Mouse (Mus musculus): ENCODE measurements at regions not wholly inside any gene's neighbourhood (a gene's known extent, or its start where the extent isn't known, plus 50 kb on each side); places are given as distances from the start of the nearest gene placed in this dataset.

DNA sequence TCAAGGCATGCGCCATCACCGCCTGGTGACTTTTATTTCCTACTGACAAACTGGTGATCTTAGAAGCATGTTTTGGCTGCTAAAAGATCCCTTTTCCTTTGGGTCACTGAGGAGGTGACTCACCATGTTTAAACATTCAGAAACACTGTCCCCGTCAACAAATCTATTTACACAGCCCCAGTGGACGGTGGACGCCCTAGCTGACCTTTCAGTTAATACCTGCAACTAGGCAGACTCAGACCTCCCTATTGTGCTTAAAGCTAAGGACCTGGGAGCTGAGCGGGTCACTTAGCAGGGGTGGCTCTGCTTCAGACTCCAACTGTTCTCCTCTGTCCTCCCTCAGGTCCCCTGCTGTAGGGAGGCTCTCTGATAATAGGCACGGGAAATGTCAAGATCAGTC lies 95.7 kb upstream of the Rbpj start:
- no peak overlapping the region for H3K27ac ChIP-seq
- H3K27me3 ChIP-seq (ENCODE audit: control insufficient read depth, insufficient read depth, low read length) = no peaks in the 10 kb centered on the region
- H3K4me3 ChIP-seq (ENCODE audit: insufficient read depth in 1 of 2, low read depth in 2 of 2, low read length in 2 of 2) = no peak overlapping the region
- H3K4me1 ChIP-seq (replicated peaks; ENCODE audit: control insufficient read depth in 2 of 2, insufficient read depth in 2 of 2, low read length in 1 of 2) = no peaks in the 10 kb centered on the region
- ATAC-seq (ENCODE audit: insufficient read depth) (no peak), DNase-seq (ENCODE audit: low read depth in 3 of 3, low spot score in 3 of 3) (no peak)
- TF ChIP-seq CTCF (IDR thresholded peaks at IDR 0.05; ENCODE audit: low read depth) (no peak), EP300 (IDR thresholded peaks at IDR 0.05; ENCODE audit: low read depth) (no peak)
- H3K36me3 ChIP-seq (replicated peaks; ENCODE audit: control insufficient read depth, insufficient read depth, low read depth) = no peaks in the 10 kb centered on the region
- WGBS (ENCODE audit: insufficient replicate concordance) = 73% methylated on average over 7 of the region's 7 CpGs
- H3K9me3 ChIP-seq (ENCODE audit: control insufficient read depth, low read length) = no peaks in the 10 kb centered on the region
- H3K4me2 ChIP-seq (ENCODE audit: low read depth) = no peak overlapping the region
- no peak overlapping the region for H3K9ac ChIP-seq (replicated peaks)

GRCm38 (mm10) chr5:53371638-53372037 lies 94.3 kb upstream of the Rbpj start:
- H3K4me3 ChIP-seq (ENCODE audit: insufficient read depth in 1 of 2, low read depth in 2 of 2, low read length in 2 of 2) = no peak overlapping the region
- ATAC-seq (ENCODE audit: insufficient read depth) = no peak
- TF ChIP-seq CTCF (IDR thresholded peaks at IDR 0.05; ENCODE audit: low read depth) (no peak), EP300 (IDR thresholded peaks at IDR 0.05; ENCODE audit: low read depth) (no peak)
- no peaks in the 10 kb centered on the region for H3K9me3 ChIP-seq (ENCODE audit: control insufficient read depth, low read length)
- no peak overlapping the region for H3K9ac ChIP-seq (replicated peaks)
- H3K27me3 ChIP-seq (ENCODE audit: control insufficient read depth, insufficient read depth, low read length) = no peaks in the 10 kb centered on the region
- WGBS (ENCODE audit: insufficient replicate concordance) = 64% methylated on average over 3 of the region's 3 CpGs
- H3K4me2 ChIP-seq (ENCODE audit: low read depth) = no peak overlapping the region
- H3K27ac ChIP-seq = no peak overlapping the region
- H3K36me3 ChIP-seq (replicated peaks; ENCODE audit: control insufficient read depth, insufficient read depth, low read depth) = no peaks in the 10 kb centered on the region
- H3K4me1 ChIP-seq (replicated peaks; ENCODE audit: control insufficient read depth in 2 of 2, insufficient read depth in 2 of 2, low read length in 1 of 2) = no peaks in the 10 kb centered on the region
- no peak for DNase-seq (ENCODE audit: low read depth in 3 of 3, low spot score in 3 of 3)

DNA sequence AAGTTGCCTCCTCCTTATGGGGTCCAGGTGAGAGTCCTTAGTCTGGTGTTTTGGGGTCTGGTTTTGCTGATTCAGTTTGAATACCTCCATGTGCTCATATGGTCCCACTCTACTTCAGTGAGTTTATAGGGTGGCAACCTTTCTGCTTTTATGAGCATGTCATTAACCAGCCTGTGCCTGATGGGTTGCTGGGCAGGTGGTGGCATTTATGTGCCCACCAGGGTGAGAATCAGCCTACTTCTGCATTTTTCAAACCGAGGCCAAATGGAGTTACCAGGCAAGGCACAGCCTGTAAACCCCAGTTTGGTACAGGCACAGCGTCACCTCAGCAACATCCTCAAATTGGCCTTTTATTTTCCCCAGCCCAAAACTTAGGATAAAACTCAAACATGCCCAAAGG lies 92.6 kb upstream of the Rbpj start:
- ATAC-seq (ENCODE audit: insufficient read depth) (no peak), DNase-seq (ENCODE audit: low read depth in 3 of 3, low spot score in 3 of 3) (no peak)
- no peak overlapping the region for H3K27ac ChIP-seq
- no peaks in the 10 kb centered on the region for H3K36me3 ChIP-seq (replicated peaks; ENCODE audit: control insufficient read depth, insufficient read depth, low read depth)
- no peak overlapping the region for H3K9ac ChIP-seq (replicated peaks)
- no peaks in the 10 kb centered on the region for H3K9me3 ChIP-seq (ENCODE audit: control insufficient read depth, low read length)
- no peaks in the 10 kb centered on the region for H3K4me1 ChIP-seq (replicated peaks; ENCODE audit: control insufficient read depth in 2 of 2, insufficient read depth in 2 of 2, low read length in 1 of 2)
- whole genome bisulfite sequencing (ENCODE audit: insufficient replicate concordance) = 36% methylated on average over 2 of the region's 2 CpGs
- no peak overlapping the region for H3K4me3 ChIP-seq (ENCODE audit: insufficient read depth in 1 of 2, low read depth in 2 of 2, low read length in 2 of 2)
- H3K27me3 ChIP-seq (ENCODE audit: control insufficient read depth, insufficient read depth, low read length) = no peaks in the 10 kb centered on the region
- no peak overlapping the region for H3K4me2 ChIP-seq (ENCODE audit: low read depth)
- TF ChIP-seq CTCF (IDR thresholded peaks at IDR 0.05; ENCODE audit: low read depth) (no peak), EP300 (IDR thresholded peaks at IDR 0.05; ENCODE audit: low read depth) (no peak)

GRCm38 (mm10) chr5:53376856-53377255 lies 89.1 kb upstream of the Rbpj start:
- H3K4me3 ChIP-seq (ENCODE audit: insufficient read depth in 1 of 2, low read depth in 2 of 2, low read length in 2 of 2) = no peak overlapping the region
- DNase-seq (ENCODE audit: low read depth in 3 of 3, low spot score in 3 of 3) (no peak), ATAC-seq (ENCODE audit: insufficient read depth) (no peak)
- H3K27ac ChIP-seq = no peak overlapping the region
- no peaks in the 10 kb centered on the region for H3K36me3 ChIP-seq (replicated peaks; ENCODE audit: control insufficient read depth, insufficient read depth, low read depth)
- H3K4me2 ChIP-seq (ENCODE audit: low read depth) = no peak overlapping the region
- TF ChIP-seq CTCF (IDR thresholded peaks at IDR 0.05; ENCODE audit: low read depth) = no peak
- no peak for TF ChIP-seq EP300 (IDR thresholded peaks at IDR 0.05; ENCODE audit: low read depth)
- H3K4me1 ChIP-seq (replicated peaks; ENCODE audit: control insufficient read depth in 2 of 2, insufficient read depth in 2 of 2, low read length in 1 of 2) = no peaks in the 10 kb centered on the region
- WGBS (ENCODE audit: insufficient replicate concordance) = 57% methylated on average over 7 of the region's 7 CpGs
- H3K9ac ChIP-seq (replicated peaks) = no peak overlapping the region
- no peaks in the 10 kb centered on the region for H3K27me3 ChIP-seq (ENCODE audit: control insufficient read depth, insufficient read depth, low read length)
- no peaks in the 10 kb centered on the region for H3K9me3 ChIP-seq (ENCODE audit: control insufficient read depth, low read length)

GRCm38 (mm10) chr5:53377698-53378097 lies 88.3 kb upstream of the Rbpj start:
- DNase-seq (ENCODE audit: low read depth in 3 of 3, low spot score in 3 of 3) = no peak
- H3K4me2 ChIP-seq (ENCODE audit: low read depth) = no peak overlapping the region
- TF ChIP-seq EP300 (IDR thresholded peaks at IDR 0.05; ENCODE audit: low read depth) (no peak), CTCF (IDR thresholded peaks at IDR 0.05; ENCODE audit: low read depth) (peak; percentile 22; the same call in 1 of the 2 replicates)
- no peak overlapping the region for H3K9ac ChIP-seq (replicated peaks)
- no peaks in the 10 kb centered on the region for H3K36me3 ChIP-seq (replicated peaks; ENCODE audit: control insufficient read depth, insufficient read depth, low read depth)
- no peak overlapping the region for H3K4me3 ChIP-seq (ENCODE audit: insufficient read depth in 1 of 2, low read depth in 2 of 2, low read length in 2 of 2)
- no peaks in the 10 kb centered on the region for H3K4me1 ChIP-seq (replicated peaks; ENCODE audit: control insufficient read depth in 2 of 2, insufficient read depth in 2 of 2, low read length in 1 of 2)
- no peak for ATAC-seq (ENCODE audit: insufficient read depth)
- H3K27me3 ChIP-seq (ENCODE audit: control insufficient read depth, insufficient read depth, low read length) = no peaks in the 10 kb centered on the region
- H3K27ac ChIP-seq = no peak overlapping the region
- no peaks in the 10 kb centered on the region for H3K9me3 ChIP-seq (ENCODE audit: control insufficient read depth, low read length)
- 57% methylated on average over 2 of the region's 2 CpGs for WGBS (ENCODE audit: insufficient replicate concordance)

GRCm38 (mm10) chr5:53378106-53378505 lies 87.8 kb upstream of the Rbpj start:
- H3K4me3 ChIP-seq (ENCODE audit: insufficient read depth in 1 of 2, low read depth in 2 of 2, low read length in 2 of 2) = no peak overlapping the region

More at GRCm38 (mm10) chr5:53378106-53378505, 87.8 kb upstream of the Rbpj start:
- ATAC-seq (ENCODE audit: insufficient read depth) = no peak
- Histone ChIP-seq H3K4me2 (ENCODE audit: low read depth) (no peak overlapping the region), H3K27me3 (ENCODE audit: control insufficient read depth, insufficient read depth, low read length) (no peaks in the 10 kb centered on the region), H3K27ac (no peak overlapping the region), H3K9ac (replicated peaks) (no peak overlapping the region), H3K4me1 (replicated peaks; ENCODE audit: control insufficient read depth in 2 of 2, insufficient read depth in 2 of 2, low read length in 1 of 2) (no peaks in the 10 kb centered on the region), H3K36me3 (replicated peaks; ENCODE audit: control insufficient read depth, insufficient read depth, low read depth) (no peaks in the 10 kb centered on the region), H3K9me3 (ENCODE audit: control insufficient read depth, low read length) (no peaks in the 10 kb centered on the region)
- DNase-seq (ENCODE audit: low read depth in 3 of 3, low spot score in 3 of 3) = no peak
- TF ChIP-seq EP300 (IDR thresholded peaks at IDR 0.05; ENCODE audit: low read depth) (no peak), CTCF (IDR thresholded peaks at IDR 0.05; ENCODE audit: low read depth) (no peak)
